8 mouse cellular contexts compared by ENCODE assay signal in the genomic region with DNA sequence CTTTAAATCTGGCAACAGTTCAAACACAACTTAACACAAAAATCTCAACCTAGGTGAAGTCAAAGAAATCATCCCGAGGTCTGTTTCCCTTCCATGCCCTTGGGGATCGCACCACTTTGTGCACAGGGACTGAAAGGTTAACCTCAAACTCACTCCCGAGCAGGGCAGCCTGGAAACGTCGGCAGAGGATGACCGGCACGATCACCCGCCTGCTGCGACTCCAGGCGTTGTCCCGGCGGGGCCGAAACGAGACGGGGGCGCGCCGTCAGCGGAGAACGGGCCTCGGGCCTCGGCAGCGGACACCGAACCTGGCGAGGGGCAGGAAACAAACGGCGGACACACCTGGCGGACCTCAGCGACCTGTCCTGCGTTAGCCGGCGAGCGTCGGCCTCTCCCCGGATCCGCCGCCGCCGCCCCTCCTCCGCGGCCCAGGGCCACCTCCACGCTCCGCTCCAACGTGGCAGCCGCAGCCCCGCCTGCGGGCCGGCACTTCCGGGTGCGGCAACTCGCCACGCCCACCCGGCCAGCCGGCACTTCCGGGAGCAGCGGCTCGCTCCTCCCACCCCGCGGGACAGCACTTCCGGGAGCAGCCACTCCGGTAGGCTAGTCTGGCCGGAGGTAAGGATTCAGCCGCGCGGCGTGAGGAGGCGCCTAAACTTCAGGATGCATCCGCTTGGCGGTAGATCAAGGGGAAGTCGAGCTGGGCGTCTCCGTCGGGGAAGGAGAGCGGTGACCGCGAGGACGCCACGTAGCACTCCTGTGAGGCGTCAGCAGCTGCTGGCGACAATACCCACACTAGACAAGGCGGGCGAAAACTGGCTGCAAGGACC. TPM values are rescaled to one million over a fixed set of nuclear protein-coding genes. Genes with fewer than 3 reads are reported as not detected.
A peak's percentile ranks its signal among the peaks of the same experiment; 100 is the strongest.
DNase-seq lines count a peak whose midpoint lies in the region; ATAC-seq and TF ChIP-seq lines count a peak whose summit lies in the region.

A gene (minus strand): TSS at position 474 of the 830 bp plus-strand sequence.

- H3K4me1 ChIP-seq in hindbrain, postnatal 0 days (ENCODE audit: insufficient read depth, low read length) = peaks cover 11% of the 10 kb centered on the region; the same call in 1 of the 2 replicates

- peak within 1 kb of the TSS; percentile 74 for H3K9ac ChIP-seq in hindbrain, postnatal 0 days (replicated peaks; ENCODE audit: low read length)

- peak within 1 kb of the TSS; percentile 64 for H3K4me2 ChIP-seq in hindbrain, postnatal 0 days (ENCODE audit: low read depth, low read length)

- intact Hi-C loops in gastrocnemius, adult 2 months (cut with DNase I) = loop anchor here (2.0 to 10.0 kb wide), 2 partner anchors 103 to 381 kb away; a partner anchor contains a TSS
- intact Hi-C loops in left cerebral cortex, adult 2 months (cut with DNase I) = loop anchor here (1.0 to 5.0 kb wide), 4 partner anchors 13 to 439 kb away; a partner anchor contains a TSS

- peaks cover 23% of the 10 kb centered on the region for H3K36me3 ChIP-seq in hindbrain, postnatal 0 days (ENCODE audit: insufficient read depth, low read length)

- peak within 1 kb of the TSS; percentile 97 for H3K27ac ChIP-seq in gastrocnemius, adult 2 months
- peak within 1 kb of the TSS; percentile 86 for H3K27ac ChIP-seq in hindbrain, postnatal 0 days
- H3K27ac ChIP-seq in left cerebral cortex, adult 2 months = peak within 1 kb of the TSS; percentile 92

- DNase-seq in WW6 (ENCODE audit: low read depth, low spot score) = peak; percentile 89
- DNase-seq in cerebellum, postnatal 4 days (ENCODE audit: low spot score in 2 of 2) = peak; percentile 86 to 97
- DNase-seq in gastrocnemius, adult 2 months = peak; percentile 99
- peak; percentile 98 for DNase-seq in hindbrain, postnatal 0 days (ENCODE audit: low spot score)
- DNase-seq in left cerebral cortex, adult 2 months (ENCODE audit: extremely low spot score in 1 of 2, low spot score in 2 of 2) = peak; percentile 98
- DNase-seq in right cerebral cortex, adult 2 months (ENCODE audit: low spot score in 2 of 2) = peak; percentile 95 to 96
- peak; percentile 99 for DNase-seq in urinary bladder, postnatal 14 days (ENCODE audit: low spot score)

- peak within 1 kb of the TSS; percentile 94 for H3K4me3 ChIP-seq in gastrocnemius, adult 2 months
- peak within 1 kb of the TSS; percentile 93 for H3K4me3 ChIP-seq in hindbrain, postnatal 0 days (ENCODE audit: low read length)
- peak within 1 kb of the TSS; percentile 84 for H3K4me3 ChIP-seq in left cerebral cortex, adult 2 months

- no peak for TF ChIP-seq CTCF in gastrocnemius, adult 2 months (IDR thresholded peaks at IDR 0.05)
- TF ChIP-seq CTCF in hindbrain, postnatal 0 days (IDR thresholded peaks at IDR 0.05; ENCODE audit: low read depth) = no peak; the same call in 1 of the 2 replicates
- no peak; the same call in 1 of the 2 replicates for TF ChIP-seq CTCF in left cerebral cortex, adult 2 months (IDR thresholded peaks at IDR 0.05)

- no peaks in the 10 kb centered on the region for H3K27me3 ChIP-seq in hindbrain, postnatal 0 days (ENCODE audit: insufficient read depth, low read length)

- H3K9me3 ChIP-seq in hindbrain, postnatal 0 days (ENCODE audit: low read length) = no peaks in the 10 kb centered on the region

- peak; percentile 99 for ATAC-seq in hindbrain, postnatal 0 days
- peak; percentile 96 for ATAC-seq in megakaryocyte, adult 5-6 weeks (ENCODE audit: poor library complexity, severe bottlenecking)

- WGBS in hindbrain, postnatal 0 days = under 1% methylated on average over 81 of the region's 82 CpGs

RNA-seq across cellular contexts. Expression of the gene that starts here (rescaled TPM):
- total RNA-seq in gastrocnemius, adult 2 months (2021) = 10 to 100 TPM; 65.4 to 71.0 TPM
- 165 and 209 TPM in 2 replicates for total RNA-seq in hindbrain, postnatal 0 days (2014; rRNA removed)
- polyA plus RNA-seq in hindbrain, postnatal 0 days (2015; fragmentation: Nextera tagmentation; extraction: Ambion mirVana) = 69.3 and 73.8 TPM in 2 replicates
- total RNA-seq in left cerebral cortex, adult 2 months (2021) = 100 to 1,000 TPM; 118 to 122 TPM
- 99.2 and 106 TPM in 2 replicates for total RNA-seq in megakaryocyte, adult 5-6 weeks (2015)
- 101 and 106 TPM in 2 replicates for total RNA-seq in megakaryocyte, adult 5-6 weeks (2017)

Comparison
In these comparisons a context has a peak if more than half of its experiments do, and no peak if none do; other contexts are left out.
1. Peak in every context shown above with its lines: DNase-seq, ATAC-seq, H3K4me3 ChIP-seq and H3K27ac ChIP-seq.